Mouse (Mus musculus) cortical plate, adult 2 months (tissue): Measurements from ENCODE around the gene Gm9767. TPM values are rescaled to one million over a fixed set of nuclear protein-coding genes. Genes with fewer than 3 reads are reported as not detected.

Experiments used
- H3K27ac ChIP-seq: fragments of 200-500 bp; 2 replicates; pipeline ENCODE4 v1.5.1; 2012; ENCODE audit warnings: low read length, control low read depth, inconsistent platforms; ENCODE audit not compliant: insufficient read depth
- H3K4me1 ChIP-seq: fragments of 200-500 bp; 2 replicates; pipeline ENCODE4 v1.6.1; 2011; ENCODE audit warnings: low read length; ENCODE audit not compliant: control insufficient read depth, insufficient read depth
- H3K4me3 ChIP-seq: fragments of 200-500 bp; 2 replicates; pipeline ENCODE4 v1.5.1; 2011; ENCODE audit warnings: mild to moderate bottlenecking, low read length, control low read depth; ENCODE audit not compliant: insufficient read depth
- CTCF ChIP-seq: fragments of 200-500 bp; IDR thresholded peaks from 2 replicates; pipeline ENCODE4 v1.5.1; 2011; ENCODE audit warnings: mild to moderate bottlenecking, control low read depth, low read length; ENCODE audit not compliant: insufficient read depth; ENCODE audit errors: extremely low read depth
- POLR2A ChIP-seq: fragments of 200-500 bp; IDR thresholded peaks from 2 replicates; pipeline ENCODE4 v1.6.1; 2011; ENCODE audit warnings: mild to moderate bottlenecking, low read length, control low read depth; ENCODE audit not compliant: insufficient read depth; ENCODE audit errors: extremely low read depth
- polyA plus RNA-seq: library from polyadenylated mRNA; depleted of rRNA; stranded (reverse); fragments of >200 nt; gene quantifications from 2 replicates; pipeline ENCODE4 v1.2.3, GENCODE M21; 2012; rRNA removed

Gm9767 gene
- polyA plus RNA-seq, 1 experiment, result 0.33 TPM

- Histone ChIP-seq H3K4me3 (no peak overlapping the region), H3K27ac (no peak overlapping the region), H3K4me1 (no peaks in the 10 kb centered on the region; the same call in 1 of the 2 replicates)
- TF ChIP-seq CTCF (no peak), POLR2A (no peak)
Observed at GRCm38 (mm10) chr10:26082081-26082480, 4.0 kb downstream of the Gm9767 start.

GRCm38 (mm10) chr10:26103330-26103982, 25.4 kb downstream of the Gm9767 start:
- Histone ChIP-seq H3K4me1 (no peaks in the 10 kb centered on the region), H3K27ac (no peak overlapping the region), H3K4me3 (no peak overlapping the region)
- TF ChIP-seq POLR2A, result no peak

- H3K4me1 ChIP-seq, result peaks cover under 1% of the 10 kb centered on the region; the same call in 1 of the 2 replicates
- TF ChIP-seq POLR2A (no peak), CTCF (no peak)
- H3K4me3 ChIP-seq, result no peak overlapping the region
- no peak overlapping the region for H3K27ac ChIP-seq
Observed at GRCm38 (mm10) chr10:26114409-26114808, 36.4 kb downstream of the Gm9767 start.

- H3K27ac ChIP-seq, result no peak overlapping the region
- no peak for TF ChIP-seq POLR2A
- TF ChIP-seq CTCF, result no peak
- peaks cover 4% of the 10 kb centered on the region for H3K4me1 ChIP-seq
- no peak overlapping the region for H3K4me3 ChIP-seq
Observed at GRCm38 (mm10) chr10:26119067-26119821, 41.2 kb downstream of the Gm9767 start.

GRCm38 (mm10) chr10:26119822-26120183, 41.7 kb downstream of the Gm9767 start:
- TF ChIP-seq POLR2A, result no peak
- TF ChIP-seq CTCF, result no peak
- H3K4me1 ChIP-seq, result peaks cover 4% of the 10 kb centered on the region
- H3K27ac ChIP-seq, result no peak overlapping the region
- H3K4me3 ChIP-seq, result no peak overlapping the region

Other genes with a start within 250 kb of the Gm9767 start
- gene Tmem200a, start 797 bp downstream of the Gm9767 start, polyA plus RNA-seq, result 8.7 and 8.9 TPM in 2 replicates
- gene Samd3, start 151.5 kb downstream of the Gm9767 start, polyA plus RNA-seq, result 1.8 and 2.3 TPM in 2 replicates